Mouse (Mus musculus) kidney, postnatal 4 days (tissue): ENCODE measurements around the gene Nit1.

Source experiments
- DNase-seq, 2 experiments: peaks; one replicate each; pipeline ENCODE4 v3.0.0; 2021; ENCODE audit warnings: mixed read lengths in 2 of 2

The Nit1 gene

GRCm38 (mm10) chr1:171345225-171346094, at the start of gene Nit1, which contains the start of gene Pfdn2:
Nit1 (minus strand) TSS chr1:171345646.
Pfdn2 (plus strand) TSS chr1:171345670.
- peak; percentile 95 to 96 for DNase-seq

- DNase-seq, result no peak
Measured at GRCm38 (mm10) chr1:171390101-171390500, 44.7 kb upstream of the Nit1 start.

DNA sequence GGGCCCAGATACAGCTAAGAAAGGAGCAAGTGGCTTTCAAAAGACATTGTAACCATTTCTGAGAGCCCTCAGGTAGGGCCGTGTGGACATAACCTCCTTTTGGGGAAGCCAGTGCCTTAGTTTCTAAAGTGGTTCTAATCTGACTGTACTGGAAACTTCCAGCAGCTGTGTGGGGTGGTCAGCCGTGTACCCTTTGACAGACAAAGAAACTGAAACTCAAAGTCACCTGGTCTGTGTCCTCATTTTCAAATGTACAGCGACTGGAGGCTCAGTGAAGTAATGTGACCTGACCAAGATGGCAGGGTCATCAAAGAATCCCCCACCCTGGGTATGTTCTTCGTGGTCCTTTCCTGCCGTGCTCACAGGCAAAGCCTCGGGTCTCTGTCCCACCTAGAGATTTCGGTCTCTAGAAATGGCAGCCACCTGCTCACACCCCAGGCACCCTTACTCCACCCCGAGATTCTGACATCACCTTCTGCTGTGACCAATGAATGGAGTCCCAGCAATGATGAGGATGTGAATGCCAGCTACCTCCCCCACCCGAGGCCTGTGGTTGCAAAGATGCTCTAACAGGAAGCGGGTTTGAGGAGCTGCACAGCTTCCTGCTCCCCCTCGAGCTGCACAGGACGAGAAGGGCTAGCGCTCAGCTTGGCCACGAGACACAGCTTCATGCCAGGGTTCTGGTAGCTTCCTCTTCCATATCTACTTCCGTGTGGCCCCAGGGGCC, 43.1 kb upstream of the Nit1 start, which contains the start of gene Arhgap30:
Gene Arhgap30, plus strand, starts transcription at position 579 of the 727 bp plus-strand sequence.
- peak in 1 of 2 experiments; percentile 23 for DNase-seq

- DNase-seq, result peak; percentile 64 to 77
Measured at GRCm38 (mm10) chr1:171387099-171387498, 41.7 kb upstream of the Nit1 start.

GRCm38 (mm10) chr1:171385171-171385570, 39.7 kb upstream of the Nit1 start:
- no peak for DNase-seq

DNA sequence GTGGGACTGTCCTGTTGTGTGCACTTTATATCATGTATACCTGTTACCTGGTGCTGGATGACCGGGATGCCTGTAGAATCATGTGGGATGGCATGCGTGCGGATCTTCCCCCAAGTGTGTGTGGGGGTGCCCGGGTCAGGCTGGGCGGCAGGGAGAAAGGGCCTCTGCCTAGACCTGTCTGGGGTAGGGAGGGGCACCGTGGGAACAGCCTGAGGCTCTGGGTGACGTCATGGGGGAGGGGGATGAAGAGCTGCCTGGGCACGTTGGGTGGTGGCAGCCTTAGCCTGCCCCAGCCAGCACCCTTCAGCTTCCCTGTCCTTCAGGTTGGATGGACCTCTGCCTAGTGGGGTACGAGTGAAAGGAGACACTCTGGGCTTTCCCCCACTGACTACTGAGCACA, 38.9 kb upstream of the Nit1 start:
- DNase-seq, result peak in 1 of 2 experiments; percentile 25

- no peak for DNase-seq
Measured at GRCm38 (mm10) chr1:171382096-171382620, 36.7 kb upstream of the Nit1 start.

GRCm38 (mm10) chr1:171379935-171380599, 34.6 kb upstream of the Nit1 start:
- DNase-seq, result peak; percentile 87 to 90

GRCm38 (mm10) chr1:171378298-171378697, 32.9 kb upstream of the Nit1 start:
- DNase-seq, result no peak

DNA sequence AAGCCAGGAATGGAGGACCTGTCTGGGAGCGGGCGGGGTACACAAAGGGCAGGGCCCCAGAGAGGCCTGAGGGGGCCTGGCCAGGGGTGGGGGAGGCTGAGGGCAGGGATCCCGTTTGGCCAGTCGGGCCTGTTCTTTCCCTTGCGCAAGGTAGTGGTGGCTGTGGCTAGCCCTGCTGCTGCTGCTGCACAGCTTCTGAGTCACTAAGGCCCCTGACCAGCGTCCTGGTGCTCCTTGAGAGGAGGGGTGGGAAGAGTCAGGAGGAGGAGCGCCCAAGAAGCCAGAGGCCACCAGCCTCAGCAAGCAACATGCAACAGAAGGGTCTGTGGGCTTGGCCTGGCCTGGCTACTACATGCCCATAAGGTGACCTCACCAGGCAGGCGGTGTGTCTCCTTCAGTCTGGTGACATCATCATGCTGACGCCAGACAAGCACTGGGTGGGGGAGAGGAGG, 30.2 kb upstream of the Nit1 start:
- no peak for DNase-seq

DNA sequence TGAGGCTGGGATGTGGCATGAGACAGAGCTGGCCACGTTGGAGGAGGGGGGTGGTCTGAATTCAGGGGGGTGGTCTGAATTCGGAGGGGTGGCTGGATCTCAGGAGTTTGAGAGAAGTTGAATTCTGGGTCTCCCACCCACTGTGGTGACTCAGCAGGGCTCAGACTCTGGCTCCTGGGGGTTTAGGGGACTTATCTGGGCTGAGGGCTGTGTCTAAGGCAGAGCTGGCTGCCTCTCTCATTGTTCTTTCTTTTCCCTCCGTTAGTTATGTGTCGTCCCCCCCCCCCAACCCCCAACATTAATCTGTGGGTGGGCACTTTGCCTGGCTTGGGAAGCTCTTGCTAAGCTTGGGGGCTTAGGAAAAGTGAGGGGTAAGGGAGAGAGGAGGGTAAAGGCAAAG, 28.5 kb upstream of the Nit1 start:
- DNase-seq, result no peak

GRCm38 (mm10) chr1:171372880-171373279, 27.4 kb upstream of the Nit1 start:
- no peak for DNase-seq

- peak; percentile 55 to 73 for DNase-seq
Measured at GRCm38 (mm10) chr1:171369845-171370556, 24.6 kb upstream of the Nit1 start, which contains the start of gene Nectin4. Nectin4 (plus strand) TSS chr1:171370099.

GRCm38 (mm10) chr1:171365934-171366333, 20.5 kb upstream of the Nit1 start:
- no peak for DNase-seq

GRCm38 (mm10) chr1:171361106-171362103, 16.0 kb upstream of the Nit1 start:
- peak; percentile 76 to 85 for DNase-seq

- peak; percentile 96 for DNase-seq
Measured at GRCm38 (mm10) chr1:171360656-171361055, 15.2 kb upstream of the Nit1 start, which contains the start of gene Klhdc9. Klhdc9 (minus strand) TSS chr1:171360798.

GRCm38 (mm10) chr1:171360253-171360652, 14.8 kb upstream of the Nit1 start:
- DNase-seq, result peak; percentile 42 to 60

- peak in 1 of 2 experiments; percentile 49 for DNase-seq
Measured at GRCm38 (mm10) chr1:171358421-171358820, 13.0 kb upstream of the Nit1 start.

- DNase-seq, result no peak
Measured at GRCm38 (mm10) chr1:171356814-171357213, 11.4 kb upstream of the Nit1 start.

DNA sequence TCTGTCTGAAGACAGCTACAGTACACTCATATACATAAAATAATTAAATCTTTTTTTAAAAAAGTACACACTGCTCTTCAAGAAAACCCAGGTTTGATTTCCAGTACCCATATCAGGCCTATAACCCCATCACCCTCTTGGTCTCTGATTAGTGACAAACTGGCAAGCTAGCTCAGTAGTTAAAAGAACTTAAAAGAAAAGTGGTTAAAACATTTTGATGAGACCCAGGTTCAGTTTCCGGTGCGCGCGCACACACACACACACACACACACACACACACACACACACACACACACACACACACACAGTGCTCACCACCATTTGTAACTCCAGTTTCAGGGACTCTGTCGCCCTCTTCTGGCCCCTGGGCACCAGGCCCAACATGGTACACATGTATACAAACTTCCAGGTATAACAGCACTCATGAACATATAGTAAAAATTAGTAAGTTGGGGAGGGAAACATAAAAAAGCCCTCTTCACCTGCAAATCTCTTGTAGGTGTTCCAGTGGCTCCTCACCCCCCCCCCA, 10.4 kb upstream of the Nit1 start:
- DNase-seq, result peak; percentile 55 to 67
